Mouse (Mus musculus) left cerebral cortex, adult 8-10 months (tissue): ENCODE measurements at regions not wholly inside any gene's neighbourhood (a gene's known extent, or its start where the extent isn't known, plus 50 kb on each side); places are given as distances from the start of the nearest gene placed in this dataset.

ENCODE experiments used
- DNase-seq, 2 experiments: peaks; one replicate each; pipeline ENCODE4 v3.0.0; 2022; ENCODE audit warnings: low spot score in 2 of 2

- no peak for DNase-seq
Measured at GRCm38 (mm10) chr3:103408724-103409123, 129.6 kb downstream of the Trim33 start.

GRCm38 (mm10) chr3:103412247-103412646 is 133.2 kb downstream of the Trim33 start:
- DNase-seq: no peak

GRCm38 (mm10) chr3:103415051-103415695 is 136.1 kb downstream of the Trim33 start:
- DNase-seq: no peak

- DNase-seq: no peak
Measured at GRCm38 (mm10) chr3:103416296-103416695, 137.2 kb downstream of the Trim33 start.

- DNase-seq: no peak
Measured at GRCm38 (mm10) chr3:103417781-103418180, 138.7 kb downstream of the Trim33 start.

- no peak for DNase-seq
Measured at GRCm38 (mm10) chr3:103419761-103420620, 140.9 kb downstream of the Trim33 start.

- no peak for DNase-seq
Measured at GRCm38 (mm10) chr3:103420621-103421274, 141.7 kb downstream of the Trim33 start.

GRCm38 (mm10) chr3:103421275-103421621 is 142.2 kb downstream of the Trim33 start:
- no peak for DNase-seq

- no peak for DNase-seq
Measured at GRCm38 (mm10) chr3:103422806-103423205, 143.7 kb downstream of the Trim33 start.

- DNase-seq: no peak
Measured at GRCm38 (mm10) chr3:103423290-103423689, 144.2 kb downstream of the Trim33 start.

GRCm38 (mm10) chr3:103425812-103426430 is 146.8 kb downstream of the Trim33 start:
- no peak for DNase-seq

GRCm38 (mm10) chr3:103429227-103429788 is 145.7 kb upstream of the Syt6 start:
- no peak for DNase-seq

- no peak for DNase-seq
Measured at GRCm38 (mm10) chr3:103430131-103430530, 144.9 kb upstream of the Syt6 start.

GRCm38 (mm10) chr3:103432254-103432653 is 142.8 kb upstream of the Syt6 start:
- DNase-seq: no peak

- no peak for DNase-seq
Measured at GRCm38 (mm10) chr3:103436902-103437603, 138.0 kb upstream of the Syt6 start.

- DNase-seq: peak in 1 of 2 experiments; percentile 46
Measured at GRCm38 (mm10) chr3:103438791-103439354, 136.2 kb upstream of the Syt6 start.

- DNase-seq: no peak
Measured at GRCm38 (mm10) chr3:103443247-103443646, 131.8 kb upstream of the Syt6 start.

GRCm38 (mm10) chr3:103445852-103446251 is 129.2 kb upstream of the Syt6 start:
- no peak for DNase-seq

GRCm38 (mm10) chr3:103449851-103450250 is 125.2 kb upstream of the Syt6 start:
- DNase-seq: no peak

- DNase-seq: no peak
Measured at GRCm38 (mm10) chr3:103451971-103452370, 123.1 kb upstream of the Syt6 start.

- DNase-seq: no peak
Measured at GRCm38 (mm10) chr3:103463760-103464159, 111.3 kb upstream of the Syt6 start.
